Mouse (Mus musculus) thymus, postnatal 14 days (tissue): ENCODE results near the gene Gon7.

ENCODE experiments used
- DNase-seq: peaks from one replicate; pipeline ENCODE4 v3.0.0; 2021

Gon7 gene

GRCm38 (mm10) chr12:102742056-102742455 is 15.5 kb downstream of the Gon7 start:
- no peak for DNase-seq

DNA sequence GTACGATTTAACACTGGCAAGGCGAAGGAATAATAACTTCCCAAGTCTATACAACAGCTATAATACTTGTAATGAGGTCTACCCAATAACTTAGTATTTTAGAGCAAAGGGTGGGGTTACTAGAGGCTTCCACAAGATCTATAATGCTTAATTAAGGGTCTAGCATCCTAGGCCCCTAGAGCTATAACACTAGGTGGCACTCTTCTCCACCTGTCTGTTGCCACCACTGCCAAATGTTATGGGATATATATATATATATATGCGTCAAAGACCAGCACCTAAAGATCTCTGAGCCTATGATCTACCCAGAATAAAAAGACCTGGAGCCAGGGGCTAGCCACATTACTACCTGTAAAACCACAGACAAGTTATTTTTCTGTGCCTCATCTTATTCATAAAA is 17.3 kb downstream of the Gon7 start:
- peak; percentile 65 for DNase-seq

- no peak for DNase-seq
Observed at GRCm38 (mm10) chr12:102739096-102739495, 18.5 kb downstream of the Gon7 start.

DNA sequence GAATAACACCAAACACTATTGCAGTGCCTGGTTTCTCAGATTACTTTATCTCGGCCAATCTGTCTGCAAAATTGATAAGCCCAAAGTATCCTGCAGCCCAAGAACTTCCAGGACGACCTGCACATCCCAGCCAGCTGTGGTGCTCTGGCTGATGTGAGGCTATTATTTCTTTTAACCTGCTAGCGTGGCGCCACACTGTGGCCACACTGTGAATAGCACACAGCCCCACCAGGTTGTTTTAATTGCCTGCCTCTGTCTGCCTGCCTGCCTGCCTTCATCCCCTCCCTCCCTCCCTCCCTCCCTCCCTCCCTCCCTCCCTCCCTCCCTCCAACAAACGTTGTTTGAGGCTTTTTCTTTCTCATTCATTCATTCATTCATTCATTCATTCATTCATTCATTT is 24.2 kb downstream of the Gon7 start:
- DNase-seq = peak; percentile 74

GRCm38 (mm10) chr12:102730798-102731619 is 26.6 kb downstream of the Gon7 start:
- DNase-seq = no peak

- peak; percentile 76 for DNase-seq
Observed at GRCm38 (mm10) chr12:102729855-102730797, 27.5 kb downstream of the Gon7 start.

GRCm38 (mm10) chr12:102725761-102726175 is 31.8 kb downstream of the Gon7 start:
- no peak for DNase-seq

- DNase-seq = no peak
Observed at GRCm38 (mm10) chr12:102725146-102725545, 32.5 kb downstream of the Gon7 start.

DNA sequence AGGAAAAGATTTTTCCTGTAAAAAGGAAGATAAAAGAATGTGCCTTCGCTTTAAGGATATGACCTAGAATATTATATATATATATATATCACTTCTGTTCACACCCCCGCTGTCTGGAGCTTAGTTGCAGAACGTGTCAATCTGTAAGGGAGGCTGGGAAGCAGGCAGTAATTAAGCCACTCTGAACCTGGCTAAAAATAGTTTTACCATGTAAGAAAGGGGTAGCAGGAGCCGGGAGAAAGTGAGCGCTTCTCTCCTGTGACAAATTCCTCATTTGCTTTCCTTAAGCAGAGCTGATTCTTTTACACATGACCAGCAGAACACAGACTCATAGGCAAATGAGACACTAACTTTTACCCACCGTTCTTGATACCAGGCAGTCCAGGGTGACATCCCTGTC is 33.7 kb downstream of the Gon7 start:
- DNase-seq = no peak

GRCm38 (mm10) chr12:102722966-102723365 is 34.6 kb downstream of the Gon7 start:
- no peak for DNase-seq

DNA sequence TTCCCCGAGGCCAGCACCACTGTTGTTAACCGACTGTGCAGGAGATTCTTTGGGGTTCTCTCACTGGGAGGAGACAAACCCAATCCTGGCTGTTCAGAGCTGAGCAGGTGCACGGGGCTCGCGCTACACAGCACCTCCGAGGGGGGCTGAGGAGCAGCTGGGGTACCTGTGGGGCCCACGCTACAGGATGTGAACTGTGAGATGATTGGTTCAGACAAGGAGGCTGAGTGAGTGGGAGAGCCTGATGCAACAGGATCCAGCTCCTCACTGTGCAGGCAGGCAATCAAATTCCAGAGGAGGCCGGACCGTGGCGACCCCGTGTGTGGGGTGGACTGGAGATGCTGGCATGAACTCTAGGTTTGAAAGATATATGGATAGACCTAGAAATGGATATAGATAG is 35.2 kb downstream of the Gon7 start:
- DNase-seq = peak; percentile 81

- peak; percentile 58 for DNase-seq
Observed at GRCm38 (mm10) chr12:102719552-102720315, 37.9 kb downstream of the Gon7 start.

DNA sequence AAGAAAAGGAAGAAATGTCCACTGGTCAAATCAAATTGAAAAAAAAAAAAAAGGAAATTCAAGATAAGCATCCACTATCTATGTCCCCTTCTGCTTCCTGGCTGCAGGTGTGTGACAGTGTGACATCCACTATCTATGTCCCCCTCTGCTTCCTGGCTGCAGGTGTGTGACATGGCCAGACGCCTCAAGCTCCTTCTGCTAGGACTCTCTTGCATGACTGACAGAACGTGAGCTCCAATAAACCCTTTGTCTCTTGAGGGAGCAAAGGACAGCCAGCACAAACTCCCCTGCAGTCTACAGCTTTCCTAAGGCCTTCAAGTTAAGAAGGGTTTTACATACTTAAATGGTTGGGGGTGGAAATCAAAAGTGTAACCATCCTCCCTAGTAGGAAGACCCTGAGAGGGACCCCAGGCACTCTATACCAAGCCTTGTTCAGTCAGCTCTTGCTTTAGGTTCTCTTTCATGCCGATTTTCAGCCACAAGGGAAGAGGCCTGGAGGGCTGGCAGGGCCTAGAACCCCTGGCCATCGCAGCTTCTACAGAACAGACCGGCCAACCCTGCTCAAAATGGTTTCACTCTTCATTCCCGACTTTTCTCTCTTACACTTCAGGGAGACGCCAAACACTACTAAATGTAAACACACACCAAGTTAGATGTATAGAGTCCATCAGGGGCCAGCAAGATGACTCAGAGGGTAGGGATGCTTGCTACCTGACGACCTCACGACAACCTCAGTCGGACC is 42.8 kb downstream of the Gon7 start:
- DNase-seq = no peak

- DNase-seq = no peak
Observed at GRCm38 (mm10) chr12:102714116-102714515, 43.5 kb downstream of the Gon7 start.

DNA sequence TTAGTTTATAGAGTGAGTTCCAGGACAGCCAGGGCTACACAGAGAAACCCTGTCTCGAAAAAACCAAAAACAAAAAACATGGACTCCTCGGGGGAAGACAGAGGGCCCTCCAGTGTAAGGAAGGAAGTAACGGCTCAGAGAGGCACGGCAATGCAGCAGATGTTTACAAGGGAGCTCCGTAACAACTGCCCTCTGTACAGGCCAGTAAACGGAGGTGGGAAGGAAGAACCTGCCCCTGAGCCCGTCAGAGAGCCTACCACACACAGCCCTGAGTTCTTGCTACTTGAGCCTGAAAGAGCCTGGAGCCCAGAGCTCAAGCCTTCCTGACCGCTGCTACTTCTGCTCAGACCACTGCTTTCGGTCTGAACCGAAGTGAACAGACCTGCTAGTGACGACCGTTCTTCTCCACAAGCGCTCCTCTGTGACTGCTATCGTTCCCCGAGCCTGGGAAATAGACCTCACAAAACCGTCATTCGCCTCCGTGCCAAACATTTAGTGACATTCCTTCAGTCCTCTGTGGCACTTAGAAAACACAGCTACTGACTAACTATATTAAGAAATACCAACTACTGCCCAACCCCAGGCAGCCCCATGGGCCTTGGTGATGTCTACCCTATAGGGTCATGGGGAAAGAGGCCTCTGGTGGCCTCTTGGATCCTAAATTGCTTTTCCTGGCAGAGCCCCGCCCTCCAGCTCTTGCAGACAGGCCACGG is 44.3 kb downstream of the Gon7 start:
- no peak for DNase-seq

DNA sequence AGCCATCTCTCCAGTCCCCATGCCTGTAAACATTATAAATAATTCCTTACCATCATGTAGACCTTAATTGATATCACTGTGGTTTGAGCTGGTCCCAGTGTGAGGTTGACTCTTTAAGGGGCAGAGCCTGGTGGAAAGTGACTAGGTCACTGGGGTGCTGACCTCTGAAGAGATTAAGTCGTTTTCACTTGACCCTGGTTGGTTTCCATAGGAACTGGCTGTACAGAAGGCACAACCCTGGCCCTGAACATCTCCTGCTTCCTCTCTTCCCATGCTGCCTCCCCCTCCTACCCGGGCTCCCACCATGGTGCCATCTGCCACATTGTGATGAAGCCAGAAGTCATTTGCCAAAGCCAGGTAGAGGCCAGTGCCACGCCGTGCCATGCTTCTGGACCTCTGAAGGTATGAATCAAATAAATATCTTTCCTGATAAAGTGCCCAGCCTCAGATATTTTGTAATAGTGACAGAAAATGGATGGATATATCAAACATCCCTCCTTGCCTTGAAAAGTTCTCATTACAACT is 46.7 kb downstream of the Gon7 start:
- no peak for DNase-seq

DNA sequence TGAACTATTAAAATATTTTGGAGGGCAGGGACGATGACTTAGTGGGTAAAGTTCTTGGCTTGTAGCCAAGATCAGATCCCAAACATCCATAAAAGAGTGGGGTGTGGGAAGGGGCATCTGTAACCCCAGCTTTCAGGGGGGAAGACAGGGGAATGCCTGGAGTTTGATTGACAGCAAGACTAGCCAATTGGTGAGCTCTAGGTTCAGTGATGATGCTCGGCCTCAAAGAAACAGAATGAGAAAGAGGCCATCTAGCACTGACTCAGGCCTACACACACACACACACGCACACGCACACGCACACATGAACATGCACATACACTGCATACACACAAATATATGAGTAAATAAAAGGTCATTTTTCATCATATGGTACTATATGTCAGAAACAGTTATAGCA is 47.7 kb downstream of the Gon7 start:
- no peak for DNase-seq

GRCm38 (mm10) chr12:102708220-102708619 is 49.4 kb downstream of the Gon7 start:
- no peak for DNase-seq

DNA sequence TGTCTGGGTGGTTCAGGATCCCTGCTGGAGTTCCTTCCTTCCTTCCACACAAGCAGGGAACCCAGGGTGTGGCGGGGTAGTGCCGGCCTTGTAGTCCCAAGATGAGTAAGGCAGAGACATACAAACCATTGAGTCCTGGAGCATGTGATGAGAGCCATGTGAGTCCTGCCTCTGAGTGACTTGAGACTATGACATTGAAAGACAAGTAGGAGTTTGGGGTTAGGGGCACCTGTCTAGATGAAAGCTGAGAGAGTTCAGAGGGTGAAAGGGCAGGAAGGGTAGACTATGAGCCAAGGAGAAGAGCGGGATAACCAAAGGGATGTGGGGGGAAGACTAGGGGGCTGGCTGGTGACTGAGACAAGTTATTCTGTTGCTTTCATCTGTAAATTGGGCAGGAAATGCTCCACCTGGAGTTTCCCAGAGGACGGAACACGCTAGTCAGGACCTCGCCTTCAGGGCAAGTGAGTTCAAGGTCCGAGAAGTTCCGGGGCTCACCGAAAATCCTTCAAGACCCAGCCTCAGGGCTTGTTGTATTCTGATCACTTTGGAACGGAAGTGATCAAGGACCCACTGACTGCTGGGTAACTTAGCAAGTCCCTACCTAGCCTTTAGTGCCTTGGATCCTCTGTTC is 50.7 kb downstream of the Gon7 start:
- DNase-seq = no peak

DNA sequence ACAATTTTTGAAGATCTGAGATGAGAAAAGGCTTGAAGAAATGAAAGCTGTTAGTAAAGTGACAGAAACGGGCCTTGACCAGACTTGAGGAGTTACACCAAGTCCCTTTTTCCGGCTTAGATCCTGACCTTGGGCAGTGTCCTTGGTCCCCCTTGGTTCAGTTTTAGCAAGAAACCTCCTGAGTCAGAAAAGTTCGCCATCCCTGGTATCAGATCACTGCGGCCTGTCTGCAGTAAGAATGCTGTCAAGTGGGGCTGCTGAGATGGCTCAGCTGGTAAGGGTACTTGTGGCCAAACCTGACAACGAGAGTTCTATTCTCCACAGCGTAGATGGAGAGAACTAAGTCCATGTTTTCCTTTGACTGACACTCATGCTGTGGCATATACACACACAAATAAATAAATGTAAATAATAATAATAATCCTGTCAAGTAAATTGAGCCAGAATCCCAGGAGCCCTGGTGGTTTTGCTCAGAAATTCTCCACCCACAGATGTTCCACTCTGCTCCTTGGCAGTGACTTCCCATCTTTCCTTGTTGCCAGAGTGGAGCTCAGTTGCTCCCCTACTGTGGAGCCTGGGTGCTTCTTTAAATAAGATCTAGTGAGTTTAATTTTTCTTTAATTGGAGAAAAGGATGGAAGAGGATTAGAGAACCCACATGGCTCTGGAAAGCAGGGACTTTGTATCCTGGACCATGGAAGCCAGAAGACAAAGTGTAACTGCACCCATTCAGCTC is 51.5 kb downstream of the Gon7 start:
- no peak for DNase-seq
